Mouse (Mus musculus): ENCODE results near the gene Mpzl3. TPM values are rescaled to one million over a fixed set of nuclear protein-coding genes. Genes with fewer than 3 reads are reported as not detected.

Mpzl3 gene
- polyA plus RNA-seq, 1 experiment from 2014 or later, result 2.2 TPM

Other genes with a start within 250 kb of the Mpzl3 start
- 14.1 and 14.9 TPM in 2 replicates for gene Kmt2a, start 173.9 kb upstream of the Mpzl3 start, polyA plus RNA-seq (2016; fragmentation: Nextera tagmentation; extraction: Ambion mirVana)
- gene Atp5l, start 134.4 kb upstream of the Mpzl3 start, polyA plus RNA-seq (2016; fragmentation: Nextera tagmentation; extraction: Ambion mirVana), result 499 and 516 TPM in 2 replicates
- 23.2 and 23.7 TPM in 2 replicates for gene Ube4a, start 89.6 kb upstream of the Mpzl3 start, polyA plus RNA-seq (2016; fragmentation: Nextera tagmentation; extraction: Ambion mirVana)
- gene Cd3g, start 74.8 kb upstream of the Mpzl3 start, polyA plus RNA-seq (2016; fragmentation: Nextera tagmentation; extraction: Ambion mirVana), result not detected in 2 replicates
- not detected in 2 replicates for gene Cd3d, start 73.4 kb upstream of the Mpzl3 start, polyA plus RNA-seq (2016; fragmentation: Nextera tagmentation; extraction: Ambion mirVana)
- not detected in 2 replicates for gene Cd3e, start 45.6 kb upstream of the Mpzl3 start, polyA plus RNA-seq (2016; fragmentation: Nextera tagmentation; extraction: Ambion mirVana)
- 9.7 TPM in 2 replicates for gene Mpzl2, start 15.4 kb upstream of the Mpzl3 start, polyA plus RNA-seq (2016; fragmentation: Nextera tagmentation; extraction: Ambion mirVana)
- 0.96 and 1.4 TPM in 2 replicates for gene Jaml, start 24.0 kb downstream of the Mpzl3 start, polyA plus RNA-seq (2016; fragmentation: Nextera tagmentation; extraction: Ambion mirVana)
- gene Scn2b, start 62.6 kb downstream of the Mpzl3 start, polyA plus RNA-seq (2016; fragmentation: Nextera tagmentation; extraction: Ambion mirVana), result 6.7 and 7.3 TPM in 2 replicates
- gene Scn4b, start 83.2 kb downstream of the Mpzl3 start, polyA plus RNA-seq (2016; fragmentation: Nextera tagmentation; extraction: Ambion mirVana), result 0.48 and 0.79 TPM in 2 replicates
- gene BC049352, start 126.8 kb downstream of the Mpzl3 start, polyA plus RNA-seq (2016; fragmentation: Nextera tagmentation; extraction: Ambion mirVana), result not detected in 2 replicates
- 0.29 and 0.37 TPM in 2 replicates for gene Tmprss4, start 148.9 kb downstream of the Mpzl3 start, polyA plus RNA-seq (2016; fragmentation: Nextera tagmentation; extraction: Ambion mirVana)
- 0.55 and 0.59 TPM in 2 replicates for gene Il10ra, start 214.0 kb downstream of the Mpzl3 start, polyA plus RNA-seq (2016; fragmentation: Nextera tagmentation; extraction: Ambion mirVana)